Mouse (Mus musculus) neural tube, embryonic 10.5 days (tissue): ENCODE measurements at regions not wholly inside any gene's neighbourhood (a gene's known extent, or its start where the extent isn't known, plus 50 kb on each side); places are given as distances from the start of the nearest gene placed in this dataset.

Experiments
- DNase-seq: peaks from one replicate; pipeline ENCODE4 v3.0.0-alpha.2; 2017; ENCODE audit warnings: low spot score; ENCODE audit errors: extremely low spot score

GRCm38 (mm10) chr13:19888983-19889773 is 65.1 kb upstream of the Gpr141 start:
- no peak for DNase-seq

- no peak for DNase-seq
Observed at GRCm38 (mm10) chr13:19883896-19884658, 60.0 kb upstream of the Gpr141 start.

- DNase-seq = no peak
Observed at GRCm38 (mm10) chr13:19882889-19883288, 58.8 kb upstream of the Gpr141 start.

GRCm38 (mm10) chr13:19881772-19882171 is 57.7 kb upstream of the Gpr141 start:
- no peak for DNase-seq

GRCm38 (mm10) chr13:19874621-19875249 is 50.7 kb upstream of the Gpr141 start:
- no peak for DNase-seq
